Mouse (Mus musculus): ENCODE data around the gene Ggt1.

GRCm38 (mm10) chr10:75600189-75600730 lies 38.9 kb downstream of the Ggt1 start:
- TF ChIP-seq CTCF (IDR thresholded peaks at IDR 0.05; ENCODE audit: insufficient read depth, low read length) = no peak
- TF ChIP-seq POLR2A (IDR thresholded peaks at IDR 0.05; ENCODE audit: borderline replicate concordance, extremely low read depth, low read depth, low read length) = no peak
